Mouse (Mus musculus) forebrain, embryonic 14.5 days (tissue): ENCODE data around the gene Asic3. TPM values are rescaled to one million over a fixed set of nuclear protein-coding genes. Genes with fewer than 3 reads are reported as not detected.

Experiments used
- ATAC-seq: fragments of 200-750 bp; cut with Nextera tagmentation; 2 replicates; pipeline ENCODE4 v1.8.0; 2017; ENCODE audit warnings: mild to moderate bottlenecking, moderate library complexity
- DNase-seq: peaks from one replicate; pipeline ENCODE4 v3.0.0-alpha.2; 2015; ENCODE audit warnings: low spot score
- H3K27ac ChIP-seq: fragments of 300-500 bp; sonication (generic); 2 replicates; pipeline ENCODE4 v1.5.1; 2014; ENCODE audit warnings: low read depth, mild to moderate bottlenecking, control low read depth, low read length, moderate library complexity
- H3K27me3 ChIP-seq: fragments of 300-500 bp; sonication (generic); replicated peaks from 2 replicates; pipeline ENCODE4 v1.6.1; 2014; ENCODE audit warnings: low read length, control low read depth, mixed read lengths; ENCODE audit not compliant: control insufficient read depth, insufficient read depth
- H3K36me3 ChIP-seq: fragments of 300-500 bp; sonication (generic); 2 replicates; pipeline ENCODE4 v1.6.1; 2014; ENCODE audit warnings: low read length, control low read depth; ENCODE audit not compliant: control insufficient read depth, insufficient read depth
- H3K4me1 ChIP-seq: fragments of 300-500 bp; sonication (generic); 2 replicates; pipeline ENCODE4 v1.6.1; 2014; ENCODE audit warnings: antibody characterized with exemption, low read length, control low read depth; ENCODE audit not compliant: control insufficient read depth, insufficient read depth
- H3K4me2 ChIP-seq: fragments of 300-500 bp; sonication (generic); 2 replicates; pipeline ENCODE4 v1.6.1; 2014; ENCODE audit warnings: mild to moderate bottlenecking, control low read depth, low read length
- H3K4me3 ChIP-seq: fragments of 300-500 bp; sonication (generic); 2 replicates; pipeline ENCODE4 v1.5.1; 2014; ENCODE audit warnings: low read depth, low read length, control low read depth
- H3K9ac ChIP-seq: fragments of 300-500 bp; sonication (generic); 2 replicates; pipeline ENCODE4 v1.6.1; 2014; ENCODE audit warnings: mild to moderate bottlenecking, low read length, control low read depth, moderate library complexity
- H3K9me3 ChIP-seq: fragments of 300-500 bp; sonication (generic); replicated peaks from 2 replicates; pipeline ENCODE4 v1.6.1; 2016; ENCODE audit warnings: low read length, control low read depth, mixed read lengths; ENCODE audit not compliant: control insufficient read depth
- whole genome bisulfite sequencing: fragments of 180-500 bp; shearing (Covaris S2); extraction: QIAGEN DNeasy Blood & Tissue Kit; methylation state at CpG from one replicate; pipeline ENCODE4 v1.1.7; 2014; 5-methylcytosine and 5-hydroxymethylcytosine counted together
- polyA plus RNA-seq: library from polyadenylated mRNA; unstranded; fragments of >200 nt; fragmentation: Nextera tagmentation; extraction: Ambion mirVana; gene quantifications from 2 replicates; pipeline ENCODE4 v1.2.1, GENCODE M21; 2014

Asic3 gene
- polyA plus RNA-seq = not detected in 2 replicates

DNA sequence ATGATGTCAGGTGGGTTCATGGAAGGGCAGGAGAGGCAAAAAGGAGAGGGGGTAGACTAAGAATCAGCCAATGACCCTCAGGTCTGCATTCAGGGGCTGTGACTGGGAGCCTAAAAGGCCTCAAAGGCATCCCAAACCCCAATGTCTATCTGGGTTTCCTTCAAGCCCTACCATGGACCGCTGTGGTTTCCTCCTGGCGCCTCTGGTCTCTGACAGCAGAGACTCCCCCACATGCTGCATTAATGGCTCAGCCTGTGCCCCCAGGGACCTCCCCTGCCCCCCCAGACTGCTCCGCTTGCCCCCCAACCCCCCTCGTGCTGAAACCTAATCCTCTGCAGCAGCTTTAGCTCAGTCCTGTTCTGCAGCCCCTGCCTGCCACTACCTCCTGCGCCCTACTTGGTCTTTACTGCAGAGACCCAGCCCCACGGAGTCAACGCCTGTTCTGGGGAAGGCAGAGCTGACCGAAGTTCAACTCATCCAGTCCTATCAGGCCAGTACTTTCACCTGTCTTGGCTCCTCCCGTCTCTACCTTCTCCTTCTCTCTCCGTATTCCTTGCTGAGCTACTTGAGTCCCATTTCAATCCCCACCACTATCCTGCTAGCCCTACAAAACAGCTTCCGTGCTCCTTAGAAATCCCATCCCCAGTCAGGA, at the start of gene Asic3:
Gene Asic3, plus strand, starts transcription at position 351 of the 652 bp plus-strand sequence.
- no peak for DNase-seq
- Histone ChIP-seq H3K27me3 (no peaks in the 10 kb centered on the region), H3K27ac (no peak within 1 kb of the TSS), H3K4me3 (no peak within 1 kb of the TSS), H3K36me3 (0 out of 2 replicates have a peak, but pooled peaks cover 3% of the 10 kb centered on the region), H3K4me1 (0 out of 2 replicates have a peak, but pooled peaks cover 2% of the 10 kb centered on the region), H3K4me2 (no peak within 1 kb of the TSS), H3K9ac (no peak within 1 kb of the TSS), H3K9me3 (no peaks in the 10 kb centered on the region)
- ATAC-seq = no peak
- 50% methylated on average over 11 of the region's 11 CpGs for WGBS

DNA sequence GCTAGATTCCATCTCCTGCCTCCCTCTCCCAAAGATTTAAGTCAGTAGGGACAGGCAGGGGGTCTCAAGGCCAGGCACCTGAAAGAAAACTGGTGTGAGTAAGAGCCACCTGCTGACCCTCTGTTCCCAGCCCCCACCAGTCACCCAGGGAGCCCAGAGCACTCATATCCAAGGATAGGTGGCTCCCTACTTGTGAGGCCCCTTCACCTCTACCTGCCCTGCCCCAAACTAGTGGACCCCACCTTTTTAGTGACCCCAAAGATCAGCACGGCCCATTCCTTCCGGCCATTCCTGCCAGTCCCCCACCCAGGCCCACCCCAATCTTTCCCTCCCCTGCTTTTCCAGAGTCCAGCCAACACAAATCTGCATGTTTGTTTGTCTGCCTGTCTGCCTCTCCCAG, 49.7 kb upstream of the Asic3 start:
- ATAC-seq (no peak), DNase-seq (no peak)
- no peak overlapping the region for H3K4me2 ChIP-seq
- no peaks in the 10 kb centered on the region for H3K9me3 ChIP-seq
- H3K27me3 ChIP-seq = no peaks in the 10 kb centered on the region
- H3K4me3 ChIP-seq = no peak overlapping the region
- no peaks in the 10 kb centered on the region for H3K36me3 ChIP-seq
- 66% methylated on average over 2 of the region's 2 CpGs for WGBS
- H3K4me1 ChIP-seq = no peaks in the 10 kb centered on the region
- H3K9ac ChIP-seq = no peak overlapping the region
- no peak overlapping the region for H3K27ac ChIP-seq

DNA sequence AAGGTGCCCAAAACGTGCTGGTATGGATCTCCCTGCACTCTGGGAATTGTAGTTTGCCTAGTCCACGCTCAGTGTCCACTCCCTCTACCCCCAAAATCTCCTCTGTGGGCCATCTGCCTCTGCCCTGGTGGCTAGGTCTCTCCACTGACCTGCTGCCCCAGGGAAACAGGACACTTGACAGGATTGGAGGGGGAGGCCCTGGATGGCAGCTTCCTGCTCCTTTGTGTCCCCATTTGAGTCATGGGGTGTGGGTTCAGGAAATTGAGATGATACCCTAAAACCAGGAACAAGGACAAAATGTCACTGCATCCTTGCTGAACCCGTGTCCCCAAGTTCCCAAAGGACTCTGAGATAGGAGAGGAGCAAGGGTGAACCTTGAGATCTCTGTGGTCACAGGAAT, 49.1 kb upstream of the Asic3 start:
- H3K36me3 ChIP-seq = no peaks in the 10 kb centered on the region
- no peak overlapping the region for H3K4me3 ChIP-seq
- 63% methylated on average over 3 of the region's 3 CpGs for WGBS
- H3K4me1 ChIP-seq = no peaks in the 10 kb centered on the region
- no peaks in the 10 kb centered on the region for H3K9me3 ChIP-seq
- no peak for DNase-seq
- H3K4me2 ChIP-seq = no peak overlapping the region
- H3K27me3 ChIP-seq = no peaks in the 10 kb centered on the region
- H3K9ac ChIP-seq = no peak overlapping the region
- no peak overlapping the region for H3K27ac ChIP-seq
- ATAC-seq = no peak

DNA sequence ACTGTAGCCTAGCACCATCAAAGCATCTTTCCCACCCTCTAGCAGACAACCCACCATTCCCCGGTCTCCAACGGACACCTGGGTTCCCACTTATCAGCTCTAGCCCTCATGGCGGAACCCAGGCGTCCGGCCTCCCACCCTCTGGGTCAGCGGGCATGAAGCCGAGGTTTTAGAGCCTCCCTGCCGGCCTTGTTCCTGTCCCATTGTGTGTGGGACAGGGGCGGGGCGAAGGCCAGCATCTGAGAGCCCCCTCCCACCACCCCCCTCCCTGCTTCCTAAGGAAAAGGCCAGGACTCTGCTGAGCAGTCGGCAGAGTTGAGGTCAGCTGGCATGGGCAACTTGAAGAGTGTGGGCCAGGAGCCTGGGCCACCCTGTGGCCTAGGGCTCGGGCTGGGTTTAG, 48.7 kb upstream of the Asic3 start, which contains the start of gene Nos3:
Gene Nos3, plus strand, starts transcription at position 303 of the 400 bp plus-strand sequence.
- ATAC-seq (no peak), DNase-seq (no peak)
- 31% methylated on average over 12 of the region's 12 CpGs for WGBS
- H3K4me2 ChIP-seq = no peak within 1 kb of the TSS
- H3K9me3 ChIP-seq = no peaks in the 10 kb centered on the region
- no peak within 1 kb of the TSS for H3K4me3 ChIP-seq
- H3K27me3 ChIP-seq = no peaks in the 10 kb centered on the region
- no peaks in the 10 kb centered on the region for H3K4me1 ChIP-seq
- no peak within 1 kb of the TSS for H3K9ac ChIP-seq
- no peaks in the 10 kb centered on the region for H3K36me3 ChIP-seq
- no peak within 1 kb of the TSS for H3K27ac ChIP-seq

DNA sequence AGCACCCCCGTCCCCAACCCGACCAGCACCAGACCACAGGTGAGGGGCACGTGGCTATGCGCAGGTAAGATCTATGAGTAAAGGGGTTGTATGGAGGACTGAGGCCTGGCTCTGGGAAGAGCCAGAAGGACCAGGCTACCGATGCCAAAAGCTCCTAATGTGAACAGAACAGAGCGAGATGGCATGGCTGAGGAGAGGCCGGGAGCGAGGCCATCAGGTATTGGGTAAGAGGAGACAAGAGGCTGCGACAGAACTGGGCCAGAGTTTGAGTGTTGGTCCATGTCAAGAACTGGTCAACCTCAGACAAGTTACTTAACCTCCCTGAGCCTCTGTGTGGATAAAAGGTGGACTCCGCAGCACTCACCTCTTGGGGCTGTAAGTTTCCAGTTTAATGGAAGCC, 48.2 kb upstream of the Asic3 start:
- no peak overlapping the region for H3K27ac ChIP-seq
- no peaks in the 10 kb centered on the region for H3K27me3 ChIP-seq
- WGBS = 90% methylated on average over 10 of the region's 10 CpGs
- H3K36me3 ChIP-seq = no peaks in the 10 kb centered on the region
- H3K4me2 ChIP-seq = no peak overlapping the region
- H3K9me3 ChIP-seq = no peaks in the 10 kb centered on the region
- H3K9ac ChIP-seq = no peak overlapping the region
- no peak overlapping the region for H3K4me3 ChIP-seq
- H3K4me1 ChIP-seq = no peaks in the 10 kb centered on the region
- no peak for ATAC-seq
- no peak for DNase-seq

DNA sequence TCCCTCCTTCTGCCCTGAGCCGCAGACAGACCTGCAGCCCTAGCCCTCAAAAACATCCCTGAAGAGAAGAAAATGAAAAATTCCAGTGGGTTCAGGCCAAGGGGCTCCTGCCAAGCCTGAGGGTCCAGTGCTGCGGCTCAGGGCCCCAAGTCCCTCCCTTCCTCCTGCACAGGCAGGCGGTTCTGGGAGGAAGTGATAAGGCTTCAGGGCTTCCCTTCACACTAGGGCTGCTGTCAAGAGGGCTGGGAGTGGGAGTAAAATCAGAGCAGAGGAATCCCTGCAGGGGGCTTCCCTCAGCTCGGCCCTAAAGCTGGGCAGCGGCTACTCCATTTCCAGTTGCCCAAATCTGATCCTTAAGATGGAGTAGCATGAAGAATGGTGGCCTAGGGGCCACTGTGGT, 47.7 kb upstream of the Asic3 start:
- Histone ChIP-seq H3K4me3 (no peak overlapping the region), H3K9me3 (no peaks in the 10 kb centered on the region), H3K4me1 (no peaks in the 10 kb centered on the region), H3K4me2 (no peak overlapping the region), H3K36me3 (no peaks in the 10 kb centered on the region), H3K9ac (no peak overlapping the region), H3K27ac (no peak overlapping the region), H3K27me3 (no peaks in the 10 kb centered on the region)
- 53% methylated on average over 5 of the region's 5 CpGs for WGBS
- DNase-seq (no peak), ATAC-seq (no peak)

DNA sequence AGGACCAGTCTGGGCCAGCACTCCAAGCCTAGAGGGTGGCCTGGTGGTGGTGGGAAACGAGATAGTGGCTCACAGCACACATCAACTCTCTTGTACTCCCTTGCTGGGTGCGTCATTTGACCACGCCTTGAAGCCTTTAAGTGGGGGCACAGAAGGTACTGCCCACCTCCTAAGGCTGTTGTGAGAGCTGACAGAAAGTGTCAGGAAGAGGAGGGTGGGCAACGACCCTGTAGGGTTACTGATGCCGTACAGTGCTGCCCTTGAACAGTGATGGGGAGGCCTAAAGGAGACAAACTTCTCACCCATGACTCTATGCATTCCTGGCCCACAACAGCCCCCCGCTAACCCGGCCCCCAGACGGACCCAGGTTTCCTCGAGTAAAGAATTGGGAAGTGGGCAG, 46.8 kb upstream of the Asic3 start:
- no peak overlapping the region for H3K4me3 ChIP-seq
- DNase-seq (no peak), ATAC-seq (no peak)
- no peaks in the 10 kb centered on the region for H3K27me3 ChIP-seq
- H3K4me2 ChIP-seq = no peak overlapping the region
- no peak overlapping the region for H3K9ac ChIP-seq
- WGBS = 86% methylated on average over 9 of the region's 9 CpGs
- no peaks in the 10 kb centered on the region for H3K36me3 ChIP-seq
- H3K4me1 ChIP-seq = no peaks in the 10 kb centered on the region
- H3K9me3 ChIP-seq = no peaks in the 10 kb centered on the region
- no peak overlapping the region for H3K27ac ChIP-seq

DNA sequence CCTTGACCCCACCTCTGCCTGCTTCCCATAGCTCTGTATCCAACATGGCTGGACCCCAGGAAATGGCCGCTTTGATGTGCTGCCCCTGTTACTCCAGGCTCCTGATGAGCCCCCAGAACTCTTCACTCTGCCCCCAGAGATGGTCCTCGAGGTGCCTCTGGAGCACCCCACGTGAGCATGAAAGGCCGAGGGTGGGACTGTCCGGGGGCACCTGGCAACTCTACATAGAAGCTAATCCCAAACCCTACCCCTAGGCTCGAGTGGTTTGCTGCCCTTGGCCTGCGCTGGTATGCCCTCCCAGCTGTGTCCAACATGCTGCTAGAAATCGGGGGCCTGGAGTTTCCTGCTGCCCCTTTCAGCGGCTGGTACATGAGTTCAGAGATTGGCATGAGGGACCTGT, 43.4 kb upstream of the Asic3 start:
- Histone ChIP-seq H3K27me3 (no peaks in the 10 kb centered on the region), H3K4me1 (peaks cover 6% of the 10 kb centered on the region; the same call in 1 of the 2 replicates), H3K27ac (no peak overlapping the region), H3K4me3 (no peak overlapping the region), H3K9me3 (no peaks in the 10 kb centered on the region), H3K36me3 (no peaks in the 10 kb centered on the region), H3K9ac (no peak overlapping the region), H3K4me2 (no peak overlapping the region)
- ATAC-seq = no peak
- 83% methylated on average over 9 of the region's 9 CpGs for WGBS
- DNase-seq = no peak

DNA sequence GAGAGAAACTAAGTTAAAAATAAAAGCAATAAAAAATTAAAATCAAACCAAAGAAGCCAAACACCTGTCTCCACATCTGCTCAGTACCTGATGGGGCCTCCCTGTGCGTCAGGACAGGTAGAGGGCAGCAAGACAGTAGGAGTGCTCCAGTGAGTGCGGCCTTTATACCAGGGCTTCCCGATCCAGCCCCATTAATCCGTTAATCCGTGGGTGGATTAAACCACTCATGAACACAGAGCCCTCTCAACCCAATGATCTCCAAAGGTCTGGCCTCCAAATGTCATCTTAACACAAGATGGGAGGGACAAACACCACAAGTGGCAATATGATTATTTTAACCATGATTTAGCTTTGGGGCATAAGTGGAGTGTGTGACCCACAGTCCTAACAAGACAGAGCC, 39.4 kb upstream of the Asic3 start:
- Histone ChIP-seq H3K9ac (no peak overlapping the region), H3K36me3 (no peaks in the 10 kb centered on the region), H3K27me3 (no peaks in the 10 kb centered on the region), H3K4me3 (no peak overlapping the region), H3K9me3 (no peaks in the 10 kb centered on the region), H3K4me1 (peaks cover 6% of the 10 kb centered on the region; the same call in 1 of the 2 replicates), H3K27ac (no peak overlapping the region), H3K4me2 (no peak overlapping the region)
- ATAC-seq (no peak), DNase-seq (no peak)
- 58% methylated on average over 5 of the region's 5 CpGs for WGBS
